Mouse (Mus musculus) CD4-positive, CD25-positive, alpha-beta regulatory T cell (primary cell): ENCODE data around the gene Gm3250. TPM values are rescaled to one million over a fixed set of nuclear protein-coding genes. Genes with fewer than 3 reads are reported as not detected.

Experiments
- polyA plus RNA-seq: library from polyadenylated mRNA; unstranded; fragments of 100-300 nt; shearing (Covaris generic); gene quantifications from one replicate; pipeline ENCODE4 v1.2.1, GENCODE M21; 2017

The Gm3250 gene
- polyA plus RNA-seq, result not detected

GRCm38 (mm10) chr10:77782442-77782841 is at the start of gene Gm3250:
Gene Gm3250, minus strand, starts transcription at chr10:77782542.

GRCm38 (mm10) chr10:77826951-77827350 is 44.6 kb upstream of the Gm3250 start, which contains the start of gene Krtap10-4:
Gene Krtap10-4, minus strand, starts transcription at chr10:77827095.

DNA sequence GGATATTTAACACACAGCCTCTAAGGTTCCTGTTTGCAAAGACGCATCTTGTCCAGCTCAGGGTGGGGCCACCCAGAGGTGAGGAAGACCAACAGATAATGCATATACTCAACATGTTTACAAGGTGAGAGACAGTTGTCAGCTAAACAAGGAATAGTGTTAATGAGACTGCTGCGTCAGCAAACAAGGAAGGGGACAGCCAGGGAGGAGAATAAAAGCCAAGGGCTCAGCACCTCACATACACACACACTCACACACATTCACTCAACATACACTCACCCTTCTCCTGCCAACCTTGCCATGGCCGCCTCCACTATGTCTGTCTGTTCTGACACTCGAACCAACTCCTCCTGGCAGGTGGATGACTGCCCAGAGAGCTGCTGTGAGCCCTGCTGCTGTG is 32.0 kb upstream of the Gm3250 start, which contains the start of gene Gm2696:
Gm2696 (plus strand) TSS at position 301 of the 400 bp plus-strand sequence.

DNA sequence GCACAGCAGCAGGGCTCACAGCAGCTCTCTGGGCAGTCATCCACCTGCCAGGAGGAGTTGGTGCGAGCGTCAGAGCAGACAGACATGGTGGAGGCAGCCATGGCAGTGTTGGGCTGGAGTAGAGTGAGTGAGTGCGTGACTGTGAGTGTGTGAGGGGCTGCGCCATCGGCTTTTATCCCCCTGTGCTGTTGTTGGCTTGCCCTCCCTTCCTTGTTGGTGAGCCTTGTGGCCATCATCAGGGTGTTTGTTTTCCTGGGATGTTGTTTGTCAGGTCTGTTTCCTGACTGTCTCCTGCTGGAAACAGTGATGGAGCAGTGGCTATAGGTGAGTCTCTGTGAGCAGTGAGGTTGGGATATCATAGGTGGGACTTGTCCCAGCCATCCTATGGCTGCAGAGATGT is 29.4 kb upstream of the Gm3250 start, which contains the start of gene Gm9507:
Gm9507 (minus strand) TSS at position 101 of the 400 bp plus-strand sequence.

GRCm38 (mm10) chr10:77798921-77799508 is 16.7 kb upstream of the Gm3250 start, which contains the start of gene Gm19668:
Gene Gm19668, minus strand, starts transcription at chr10:77799133.

GRCm38 (mm10) chr10:77794976-77795375 is 12.6 kb upstream of the Gm3250 start, which contains the start of gene Gm9639:
Gene Gm9639, minus strand, starts transcription at chr10:77795076.

DNA sequence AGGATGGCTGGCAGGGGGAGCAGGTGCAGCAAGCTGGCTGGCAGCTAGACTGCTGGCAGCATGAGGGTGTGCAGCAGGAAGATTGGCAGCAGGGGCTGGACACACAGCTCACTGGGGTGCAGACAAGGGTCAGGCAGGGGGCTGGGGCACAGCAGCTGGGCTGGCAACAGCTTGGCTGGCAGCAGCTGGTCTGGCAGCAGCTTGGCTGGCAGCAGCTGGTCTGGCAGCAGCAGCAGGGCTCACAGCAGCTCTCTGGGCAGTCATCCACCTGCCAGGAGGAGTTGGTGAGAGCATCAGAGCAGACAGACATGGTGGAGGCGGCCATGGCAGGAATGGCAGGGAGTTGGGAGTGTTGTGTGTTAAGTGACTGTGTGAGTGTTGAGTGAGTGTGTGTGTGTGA is 5.5 kb upstream of the Gm3250 start, which contains the start of gene Gm7137:
Gm7137 (minus strand) TSS at position 325 of the 400 bp plus-strand sequence.

GRCm38 (mm10) chr10:77776844-77777243 is 5.5 kb downstream of the Gm3250 start, which contains the start of gene Gm7138:
Gene Gm7138, minus strand, starts transcription at chr10:77776944.

GRCm38 (mm10) chr10:77771225-77771624 is 11.1 kb downstream of the Gm3250 start, which contains the start of gene Gm3238:
Gene Gm3238, minus strand, starts transcription at chr10:77771325.

DNA sequence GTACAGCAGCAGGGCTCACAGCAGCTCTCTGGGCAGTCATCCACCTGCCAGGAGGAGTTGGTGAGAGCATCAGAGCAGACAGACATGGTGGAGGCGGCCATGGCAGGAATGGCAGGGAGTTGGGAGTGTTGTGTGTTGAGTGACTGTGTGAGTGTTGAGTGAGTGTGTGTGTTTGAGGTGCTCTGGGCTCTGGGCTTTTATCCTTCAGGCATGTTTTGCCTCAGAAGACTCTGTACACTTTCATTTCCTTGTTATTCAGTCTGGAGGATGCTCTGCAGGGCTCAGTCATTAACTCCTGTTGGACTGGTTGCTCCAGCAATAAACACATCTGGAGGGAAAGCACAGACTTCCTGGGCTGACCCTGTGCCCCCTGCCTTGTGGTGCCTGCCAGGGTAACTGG is 22.8 kb downstream of the Gm3250 start, which contains the start of gene Gm3233:
Gm3233 (minus strand) TSS at position 101 of the 400 bp plus-strand sequence.

GRCm38 (mm10) chr10:77751254-77751653 is 31.1 kb downstream of the Gm3250 start, which contains the start of gene Gm9736:
Gene Gm9736, minus strand, starts transcription at chr10:77751354.

GRCm38 (mm10) chr10:77741924-77742688 is 40.2 kb downstream of the Gm3250 start, which contains the start of gene Gm18596:
Gene Gm18596, minus strand, starts transcription at chr10:77742638.

Other genes with a start within 250 kb of the Gm3250 start
- gene Pttg1ip, start 200.8 kb downstream of the Gm3250 start, polyA plus RNA-seq, result 101 TPM
- gene Sumo3, start 176.4 kb downstream of the Gm3250 start, polyA plus RNA-seq, result 109 TPM
- gene Gm49325, start 176.3 kb downstream of the Gm3250 start, polyA plus RNA-seq, result not detected
- gene Ube2g2, start 160.3 kb downstream of the Gm3250 start, polyA plus RNA-seq, result 48.5 TPM
- 0.26 TPM for gene Tspear, start 96.0 kb downstream of the Gm3250 start, polyA plus RNA-seq
- not detected for gene Gm19402, start 91.8 kb downstream of the Gm3250 start, polyA plus RNA-seq
- gene Gm9508, start 85.3 kb downstream of the Gm3250 start, polyA plus RNA-seq, result not detected
- not detected for gene Gm10272, start 75.9 kb downstream of the Gm3250 start, polyA plus RNA-seq
- not detected for gene Gm10024, start 71.1 kb downstream of the Gm3250 start, polyA plus RNA-seq
- not detected for gene Gm10142, start 66.7 kb downstream of the Gm3250 start, polyA plus RNA-seq
- not detected for gene Krtap12-1, start 61.9 kb downstream of the Gm3250 start, polyA plus RNA-seq
- gene Gm10100, start 56.1 kb downstream of the Gm3250 start, polyA plus RNA-seq, result not detected
- not detected for gene Gm18596, start 39.9 kb downstream of the Gm3250 start, polyA plus RNA-seq
- gene Gm9736, start 31.2 kb downstream of the Gm3250 start, polyA plus RNA-seq, result not detected
- not detected for gene Gm3233, start 22.9 kb downstream of the Gm3250 start, polyA plus RNA-seq
- not detected for gene Gm3238, start 11.2 kb downstream of the Gm3250 start, polyA plus RNA-seq
- gene Gm7138, start 5.6 kb downstream of the Gm3250 start, polyA plus RNA-seq, result not detected
- not detected for gene Gm7137, start 5.7 kb upstream of the Gm3250 start, polyA plus RNA-seq
- not detected for gene Gm9639, start 12.5 kb upstream of the Gm3250 start, polyA plus RNA-seq
- gene Gm19668, start 16.6 kb upstream of the Gm3250 start, polyA plus RNA-seq, result not detected
- gene Gm9507, start 29.3 kb upstream of the Gm3250 start, polyA plus RNA-seq, result not detected
- not detected for gene Gm2696, start 32.1 kb upstream of the Gm3250 start, polyA plus RNA-seq
- not detected for gene Krtap10-4, start 44.6 kb upstream of the Gm3250 start, polyA plus RNA-seq
- not detected for gene Krtap10-10, start 53.4 kb upstream of the Gm3250 start, polyA plus RNA-seq
- gene Gm36176, start 64.3 kb upstream of the Gm3250 start, polyA plus RNA-seq, result not detected
- not detected for gene Gm10318, start 70.3 kb upstream of the Gm3250 start, polyA plus RNA-seq
- gene Gm3285, start 79.4 kb upstream of the Gm3250 start, polyA plus RNA-seq, result not detected
- 0.11 TPM for gene Lrrc3, start 120.0 kb upstream of the Gm3250 start, polyA plus RNA-seq
- 0.49 TPM for gene Trpm2, start 188.0 kb upstream of the Gm3250 start, polyA plus RNA-seq
- 8.2 TPM for gene 1810043G02Rik, start 196.0 kb upstream of the Gm3250 start, polyA plus RNA-seq
- 69.3 TPM for gene Pfkl, start 227.5 kb upstream of the Gm3250 start, polyA plus RNA-seq